Mouse (Mus musculus) ovary, postnatal 36 days (tissue): Measurements from ENCODE around the gene Naa25.

Experiments used
- DNase-seq: peaks from one replicate; pipeline ENCODE4 v3.0.0; 2022; ENCODE audit warnings: low spot score, mixed read lengths

Gene Naa25

GRCm38 (mm10) chr5:121393402-121393801 lies 4.3 kb upstream of the Naa25 start:
- DNase-seq: no peak

DNA sequence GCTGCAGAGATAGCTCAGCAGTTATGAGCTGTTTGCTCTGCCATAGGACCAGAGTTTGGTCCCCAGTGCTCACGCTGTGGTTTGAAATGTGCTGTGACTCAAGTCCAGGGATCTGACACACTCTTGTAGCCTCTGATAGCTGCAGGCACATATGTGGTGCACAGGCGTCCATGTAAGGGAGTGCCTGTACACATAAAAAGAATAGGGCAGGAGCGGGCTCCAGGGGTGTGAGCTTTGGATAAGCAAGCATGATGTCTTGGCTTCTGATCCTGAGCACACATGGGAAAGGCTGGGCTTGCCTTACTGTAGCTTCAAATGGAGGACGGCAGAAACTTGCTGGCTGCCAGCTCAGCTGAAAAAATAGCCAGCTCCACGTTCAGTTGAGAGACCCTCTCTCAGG lies 2.1 kb upstream of the Naa25 start:
- DNase-seq: no peak

GRCm38 (mm10) chr5:121398146-121398964 lies 619 bp downstream of the Naa25 start:
- no peak for DNase-seq

DNA sequence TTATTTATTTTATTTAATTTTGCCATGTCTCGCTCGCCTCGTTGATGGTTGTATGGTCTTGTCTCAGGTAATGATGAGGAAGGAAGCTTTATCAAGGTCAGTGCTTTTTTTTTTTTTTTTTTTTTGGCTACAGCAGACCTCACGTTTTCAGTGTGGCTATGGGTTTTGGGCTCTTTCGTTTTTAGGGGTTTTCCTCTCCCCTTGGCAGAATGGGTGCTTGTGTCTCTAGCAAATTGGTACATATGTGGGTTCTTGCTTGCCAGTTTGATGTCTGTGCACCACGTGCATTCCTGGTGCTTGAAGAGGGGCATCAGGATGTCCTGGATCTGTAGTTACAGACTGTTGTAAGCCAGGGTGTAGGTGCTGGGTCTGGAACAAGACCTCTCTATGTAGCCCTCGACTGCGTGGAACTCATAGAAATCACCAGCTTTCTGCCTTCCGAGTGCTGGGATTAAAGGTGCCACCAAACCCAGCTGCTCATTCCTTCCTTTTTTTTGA lies 1.3 kb downstream of the Naa25 start:
- no peak for DNase-seq

DNA sequence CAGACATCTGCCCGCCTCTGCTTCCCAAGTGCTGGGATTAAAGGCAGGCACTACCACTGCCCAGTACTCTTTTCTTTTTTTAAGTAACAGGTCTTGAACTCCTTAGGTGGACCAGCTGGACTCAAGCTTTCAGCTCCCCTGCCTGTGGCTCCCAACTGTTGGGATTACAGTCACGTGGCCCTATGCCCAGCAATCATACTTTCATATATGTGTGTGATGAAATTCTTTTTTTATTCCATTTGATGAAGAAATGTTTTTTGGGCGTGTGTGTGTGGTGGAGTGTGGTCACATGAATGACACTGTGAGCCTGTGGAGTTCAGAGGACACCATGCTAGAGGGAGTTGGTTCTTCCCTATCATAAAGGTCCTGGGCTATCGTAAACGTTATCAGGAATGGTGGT lies 1.8 kb downstream of the Naa25 start:
- DNase-seq: no peak

GRCm38 (mm10) chr5:121400064-121400463 lies 2.3 kb downstream of the Naa25 start:
- no peak for DNase-seq

GRCm38 (mm10) chr5:121400849-121401248 lies 3.1 kb downstream of the Naa25 start:
- DNase-seq: no peak

GRCm38 (mm10) chr5:121407856-121408255 lies 10.1 kb downstream of the Naa25 start:
- no peak for DNase-seq

GRCm38 (mm10) chr5:121410975-121411374 lies 13.2 kb downstream of the Naa25 start:
- DNase-seq: no peak

DNA sequence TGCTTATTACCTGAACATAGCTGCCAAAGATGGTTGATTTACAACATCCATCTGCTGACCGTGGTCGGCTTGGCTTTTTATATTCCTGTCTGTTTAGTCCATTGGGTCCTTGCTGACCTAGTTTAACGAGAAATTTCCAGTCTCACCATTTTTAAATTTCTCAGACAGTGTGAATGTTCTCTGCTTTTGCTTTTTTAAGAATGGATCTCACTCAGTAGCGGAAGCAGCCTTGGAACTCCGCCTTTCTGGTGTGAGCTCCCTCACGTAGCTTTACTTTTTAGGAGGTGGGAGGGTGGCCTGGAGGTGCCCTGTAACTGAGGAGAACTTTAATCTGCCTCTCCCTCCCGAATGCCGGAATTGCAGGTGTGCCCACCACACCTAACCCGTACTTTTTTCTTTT lies 23.0 kb downstream of the Naa25 start:
- DNase-seq: no peak

DNA sequence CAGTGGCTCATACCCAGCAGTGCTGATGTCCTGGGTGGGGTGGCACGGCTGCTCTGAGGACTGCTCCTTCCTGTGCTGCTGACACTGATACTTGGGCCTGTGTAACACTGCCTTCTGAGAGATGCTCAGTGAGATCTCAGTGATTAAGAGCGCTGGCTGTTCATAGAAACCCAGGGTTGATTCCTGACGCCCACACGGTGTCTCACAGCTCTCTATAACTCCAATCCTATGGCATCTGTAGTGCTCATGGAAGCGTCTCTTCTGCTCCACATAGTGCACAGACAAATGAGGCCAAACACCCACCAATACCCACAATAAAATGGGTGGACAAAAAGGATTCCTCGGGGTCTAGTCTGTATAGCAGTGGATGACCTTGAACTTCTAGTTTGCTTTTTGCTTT lies 25.1 kb downstream of the Naa25 start:
- no peak for DNase-seq

DNA sequence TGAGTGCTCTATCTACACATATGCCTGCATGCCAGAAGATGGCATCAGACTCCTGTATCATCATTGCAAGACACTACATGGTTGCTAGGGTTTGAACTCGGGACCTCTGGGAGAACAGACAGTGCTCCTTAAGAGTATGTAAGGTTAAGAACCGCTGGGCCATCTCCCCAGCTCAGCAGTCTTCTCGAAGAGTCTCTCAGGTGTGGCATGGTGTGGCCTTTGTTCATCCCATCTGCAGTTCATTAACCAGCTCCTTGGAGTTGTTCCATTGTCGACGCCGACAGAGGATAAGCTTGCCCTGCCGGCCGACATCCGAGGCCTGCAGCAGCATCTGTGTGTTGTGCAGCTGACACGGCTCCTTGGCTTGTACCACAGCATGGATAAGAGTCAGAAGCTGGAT lies 25.6 kb downstream of the Naa25 start:
- no peak for DNase-seq

DNA sequence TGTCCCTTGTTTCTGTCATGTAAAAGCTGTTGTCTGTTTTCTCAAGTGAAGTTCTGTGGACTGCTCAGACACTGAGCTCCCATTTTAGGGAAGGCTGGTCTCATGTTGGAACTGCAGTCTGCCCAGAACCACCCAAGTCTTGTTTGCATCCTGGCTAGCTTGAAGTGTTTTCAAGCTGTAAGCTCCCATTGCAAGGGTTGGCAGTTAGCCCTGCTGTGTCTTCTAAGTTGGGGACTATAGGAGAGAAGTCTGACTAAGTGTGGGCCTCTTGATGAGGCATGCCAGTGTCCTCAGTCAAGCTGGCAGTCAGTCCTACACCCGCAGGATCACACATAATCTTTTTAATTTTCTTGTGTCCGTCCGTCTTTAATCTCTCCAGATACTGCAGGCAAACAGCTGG lies 31.2 kb downstream of the Naa25 start:
- no peak for DNase-seq

GRCm38 (mm10) chr5:121438131-121438530 lies 40.4 kb downstream of the Naa25 start:
- no peak for DNase-seq

- DNase-seq: no peak
Measured at GRCm38 (mm10) chr5:121438756-121439155, 41.0 kb downstream of the Naa25 start.

DNA sequence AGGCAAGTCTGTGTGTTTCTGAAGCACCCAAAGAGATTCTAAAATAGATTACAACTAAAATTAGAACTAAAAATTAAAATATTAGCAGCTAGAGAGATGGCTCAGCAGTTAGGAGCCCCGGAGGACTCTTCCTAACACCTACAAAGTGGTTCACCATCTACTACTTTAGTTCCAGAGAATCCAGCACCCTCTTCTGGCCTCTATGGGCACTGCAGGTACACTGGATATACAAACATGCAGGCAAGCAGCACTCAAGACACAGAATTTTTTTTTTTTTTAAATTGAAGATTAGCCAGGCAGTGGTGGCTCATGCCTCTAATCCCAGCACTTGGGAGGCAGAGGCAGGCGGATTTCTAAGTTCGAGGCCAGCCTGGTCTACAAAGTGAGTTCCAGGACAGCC lies 45.8 kb downstream of the Naa25 start:
- DNase-seq: no peak

- no peak for DNase-seq
Measured at GRCm38 (mm10) chr5:121444870-121445269, 47.1 kb downstream of the Naa25 start.

GRCm38 (mm10) chr5:121448450-121448849 lies 50.7 kb downstream of the Naa25 start:
- DNase-seq: no peak

- no peak for DNase-seq
Measured at GRCm38 (mm10) chr5:121449976-121450375, 52.2 kb downstream of the Naa25 start.

GRCm38 (mm10) chr5:121450476-121450875 lies 52.7 kb downstream of the Naa25 start:
- DNase-seq: no peak

- DNase-seq: no peak
Measured at GRCm38 (mm10) chr5:121451203-121451602, 53.5 kb downstream of the Naa25 start.

- DNase-seq: peak; percentile 42
Measured at GRCm38 (mm10) chr5:121451644-121452025, 53.9 kb downstream of the Naa25 start, which contains the start of gene Tmem116. Tmem116 (plus strand) TSS chr5:121451893.

- peak; percentile 100 for DNase-seq
Measured at GRCm38 (mm10) chr5:121452026-121452869, 54.5 kb downstream of the Naa25 start, which contains the start of gene Erp29. Erp29 (minus strand) TSS chr5:121452506.
